Mouse (Mus musculus): ENCODE data around the gene Gm37240. TPM values are rescaled to one million over a fixed set of nuclear protein-coding genes. Genes with fewer than 3 reads are reported as not detected.

Gm37240 gene
- polyA plus RNA-seq, 1 experiment: 1.0 TPM

GRCm38 (mm10) chr3:85188364-85188763 is 699.0 kb downstream of the Gm37240 start:
- Histone ChIP-seq H3K4me1 (ENCODE audit: control insufficient read depth, insufficient read depth, low read length) (no peaks in the 10 kb centered on the region), H3K27ac (ENCODE audit: control insufficient read depth, insufficient read depth, low read depth, low read length, poor library complexity) (no peak overlapping the region), H3K4me3 (replicated peaks; ENCODE audit: control insufficient read depth, low read depth, low read length) (no peak overlapping the region)
- WGBS: 4% methylated on average over 5 of the region's 5 CpGs
- TF ChIP-seq CTCF (IDR thresholded peaks at IDR 0.05; ENCODE audit: control insufficient read depth, insufficient read depth, low read length) (no peak), POLR2A (IDR thresholded peaks at IDR 0.05; ENCODE audit: borderline replicate concordance, control insufficient read depth, low read depth, low read length) (no peak)

GRCm38 (mm10) chr3:85186661-85187076 is 700.6 kb downstream of the Gm37240 start:
- no peak overlapping the region for H3K4me3 ChIP-seq (replicated peaks; ENCODE audit: control insufficient read depth, low read depth, low read length)
- H3K27ac ChIP-seq (ENCODE audit: control insufficient read depth, insufficient read depth, low read depth, low read length, poor library complexity): no peak overlapping the region
- 79% methylated on average over 19 of the region's 19 CpGs for WGBS
- no peak for TF ChIP-seq CTCF (IDR thresholded peaks at IDR 0.05; ENCODE audit: control insufficient read depth, insufficient read depth, low read length)
- TF ChIP-seq POLR2A (IDR thresholded peaks at IDR 0.05; ENCODE audit: borderline replicate concordance, control insufficient read depth, low read depth, low read length): no peak
- no peaks in the 10 kb centered on the region for H3K4me1 ChIP-seq (ENCODE audit: control insufficient read depth, insufficient read depth, low read length)

GRCm38 (mm10) chr3:85185827-85186226 is 701.5 kb downstream of the Gm37240 start:
- 76% methylated on average over 12 of the region's 12 CpGs for WGBS
- H3K27ac ChIP-seq (ENCODE audit: control insufficient read depth, insufficient read depth, low read depth, low read length, poor library complexity): no peak overlapping the region
- TF ChIP-seq CTCF (IDR thresholded peaks at IDR 0.05; ENCODE audit: control insufficient read depth, insufficient read depth, low read length) (no peak), POLR2A (IDR thresholded peaks at IDR 0.05; ENCODE audit: borderline replicate concordance, control insufficient read depth, low read depth, low read length) (no peak)
- H3K4me3 ChIP-seq (replicated peaks; ENCODE audit: control insufficient read depth, low read depth, low read length): no peak overlapping the region
- H3K4me1 ChIP-seq (ENCODE audit: control insufficient read depth, insufficient read depth, low read length): no peaks in the 10 kb centered on the region

GRCm38 (mm10) chr3:85184916-85185315 is 702.4 kb downstream of the Gm37240 start:
- H3K4me1 ChIP-seq (ENCODE audit: control insufficient read depth, insufficient read depth, low read length): no peaks in the 10 kb centered on the region
- H3K4me3 ChIP-seq (replicated peaks; ENCODE audit: control insufficient read depth, low read depth, low read length): no peak overlapping the region
- TF ChIP-seq POLR2A (IDR thresholded peaks at IDR 0.05; ENCODE audit: borderline replicate concordance, control insufficient read depth, low read depth, low read length): no peak
- no peak for TF ChIP-seq CTCF (IDR thresholded peaks at IDR 0.05; ENCODE audit: control insufficient read depth, insufficient read depth, low read length)
- H3K27ac ChIP-seq (ENCODE audit: control insufficient read depth, insufficient read depth, low read depth, low read length, poor library complexity): no peak overlapping the region
- 77% methylated on average over 11 of the region's 11 CpGs for WGBS

GRCm38 (mm10) chr3:85184151-85184550 is 703.2 kb downstream of the Gm37240 start:
- H3K4me1 ChIP-seq (ENCODE audit: control insufficient read depth, insufficient read depth, low read length): no peaks in the 10 kb centered on the region
- TF ChIP-seq POLR2A (IDR thresholded peaks at IDR 0.05; ENCODE audit: borderline replicate concordance, control insufficient read depth, low read depth, low read length) (no peak), CTCF (IDR thresholded peaks at IDR 0.05; ENCODE audit: control insufficient read depth, insufficient read depth, low read length) (no peak)
- H3K27ac ChIP-seq (ENCODE audit: control insufficient read depth, insufficient read depth, low read depth, low read length, poor library complexity): no peak overlapping the region
- no peak overlapping the region for H3K4me3 ChIP-seq (replicated peaks; ENCODE audit: control insufficient read depth, low read depth, low read length)
- WGBS: 71% methylated on average over 6 of the region's 6 CpGs

GRCm38 (mm10) chr3:85176736-85177135 is 710.6 kb downstream of the Gm37240 start:
- 71% methylated on average over 1 of the region's 1 CpGs for WGBS
- Histone ChIP-seq H3K4me3 (replicated peaks; ENCODE audit: control insufficient read depth, low read depth, low read length) (no peak overlapping the region), H3K27ac (ENCODE audit: control insufficient read depth, insufficient read depth, low read depth, low read length, poor library complexity) (no peak overlapping the region), H3K4me1 (ENCODE audit: control insufficient read depth, insufficient read depth, low read length) (no peaks in the 10 kb centered on the region)
- TF ChIP-seq CTCF (IDR thresholded peaks at IDR 0.05; ENCODE audit: control insufficient read depth, insufficient read depth, low read length) (no peak), POLR2A (IDR thresholded peaks at IDR 0.05; ENCODE audit: borderline replicate concordance, control insufficient read depth, low read depth, low read length) (no peak)

- no peak for TF ChIP-seq POLR2A (IDR thresholded peaks at IDR 0.05; ENCODE audit: borderline replicate concordance, control insufficient read depth, low read depth, low read length)
- TF ChIP-seq CTCF (IDR thresholded peaks at IDR 0.05; ENCODE audit: control insufficient read depth, insufficient read depth, low read length): no peak
- H3K4me1 ChIP-seq (ENCODE audit: control insufficient read depth, insufficient read depth, low read length): no peaks in the 10 kb centered on the region
- no peak overlapping the region for H3K27ac ChIP-seq (ENCODE audit: control insufficient read depth, insufficient read depth, low read depth, low read length, poor library complexity)
- no peak overlapping the region for H3K4me3 ChIP-seq (replicated peaks; ENCODE audit: control insufficient read depth, low read depth, low read length)
- WGBS: 73% methylated on average over 28 of the region's 28 CpGs
Measured at GRCm38 (mm10) chr3:85174542-85175469, 712.5 kb downstream of the Gm37240 start.

- no peak for TF ChIP-seq POLR2A (IDR thresholded peaks at IDR 0.05; ENCODE audit: borderline replicate concordance, control insufficient read depth, low read depth, low read length)
- no peak for TF ChIP-seq CTCF (IDR thresholded peaks at IDR 0.05; ENCODE audit: control insufficient read depth, insufficient read depth, low read length)
- 16% methylated on average over 6 of the region's 6 CpGs for WGBS
- H3K4me1 ChIP-seq (ENCODE audit: control insufficient read depth, insufficient read depth, low read length): no peaks in the 10 kb centered on the region
- no peak overlapping the region for H3K27ac ChIP-seq (ENCODE audit: control insufficient read depth, insufficient read depth, low read depth, low read length, poor library complexity)
- no peak overlapping the region for H3K4me3 ChIP-seq (replicated peaks; ENCODE audit: control insufficient read depth, low read depth, low read length)
Measured at GRCm38 (mm10) chr3:85173441-85174071, 713.8 kb downstream of the Gm37240 start.
